Mouse (Mus musculus): Measurements from ENCODE around the gene Olfr723. TPM values are rescaled to one million over a fixed set of nuclear protein-coding genes. Genes with fewer than 3 reads are reported as not detected.
"Not testable (repeated sequence)": the region's sequence is repeated elsewhere in the genome, so short reads cannot be mapped to it uniquely, and the experiment has no call there.

Gene Olfr723
- not detected in 2 replicates for total RNA-seq (2015)
- total RNA-seq (2017), result not detected in 2 replicates

DNA sequence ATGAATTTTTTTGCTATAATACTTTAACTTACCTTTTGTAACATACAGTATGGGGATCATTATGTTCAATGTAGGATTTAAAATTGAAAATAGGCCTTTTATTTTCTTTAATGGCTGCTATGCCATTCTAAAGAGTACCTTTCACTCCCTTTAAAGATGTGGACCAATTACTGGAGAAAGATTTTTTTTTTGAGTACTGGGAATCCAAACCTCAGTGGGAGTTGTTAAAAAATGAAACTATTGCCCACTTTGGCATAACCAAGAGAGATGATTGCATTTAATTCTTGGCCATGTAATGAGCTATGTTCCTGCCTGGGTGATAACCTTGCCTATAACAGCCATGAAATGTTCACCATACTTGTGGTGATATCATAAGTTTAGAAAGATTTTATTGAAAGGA, at the start of gene Olfr723:
Gene Olfr723, minus strand, starts transcription at position 101 of the 400 bp plus-strand sequence.
- ATAC-seq (ENCODE audit: poor library complexity, severe bottlenecking), result not testable (repeated sequence)

DNA sequence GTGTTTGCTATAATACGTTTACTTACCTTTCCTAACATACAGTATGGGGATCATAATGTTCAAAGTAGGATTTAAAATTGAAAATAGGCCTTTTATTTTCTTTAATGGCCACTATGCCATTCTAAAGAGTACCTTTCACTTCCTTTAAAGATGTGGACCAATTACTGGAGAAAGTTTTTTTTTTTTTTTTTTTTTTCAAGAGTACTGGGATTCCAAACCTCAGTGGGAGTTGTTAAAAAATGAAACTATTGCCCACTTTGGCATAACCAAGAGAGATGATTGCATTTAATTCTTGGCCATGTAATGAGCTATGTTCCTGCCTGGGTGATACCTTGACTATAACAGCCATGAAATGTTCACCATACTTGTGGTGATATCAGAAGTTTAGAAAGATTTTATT, 31.6 kb upstream of the Olfr723 start, which contains the start of gene Olfr724:
Gene Olfr724, minus strand, starts transcription at position 101 of the 400 bp plus-strand sequence.
- not testable (repeated sequence) for ATAC-seq (ENCODE audit: poor library complexity, severe bottlenecking)

DNA sequence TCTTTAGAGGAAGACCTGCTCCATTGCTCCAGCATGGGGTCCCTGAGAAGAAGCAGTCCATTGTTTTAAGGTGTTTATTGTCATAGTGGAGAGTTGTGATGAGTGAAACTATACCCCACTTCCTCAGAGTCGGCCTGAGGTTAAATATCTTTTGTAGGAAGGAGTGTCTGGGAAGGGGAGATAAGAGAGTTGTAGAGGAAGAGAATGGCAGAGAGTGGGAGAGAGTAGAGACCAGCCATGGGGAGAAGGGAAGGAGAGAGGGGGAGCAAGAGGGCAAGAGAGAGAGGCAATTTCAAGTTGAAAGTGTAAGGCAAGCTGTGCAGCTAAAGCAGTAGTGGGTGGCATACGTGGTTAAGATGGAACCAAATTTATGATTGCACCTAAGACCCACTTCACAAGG, 24.3 kb upstream of the Olfr723 start:
- ATAC-seq (ENCODE audit: poor library complexity, severe bottlenecking), result no peak

DNA sequence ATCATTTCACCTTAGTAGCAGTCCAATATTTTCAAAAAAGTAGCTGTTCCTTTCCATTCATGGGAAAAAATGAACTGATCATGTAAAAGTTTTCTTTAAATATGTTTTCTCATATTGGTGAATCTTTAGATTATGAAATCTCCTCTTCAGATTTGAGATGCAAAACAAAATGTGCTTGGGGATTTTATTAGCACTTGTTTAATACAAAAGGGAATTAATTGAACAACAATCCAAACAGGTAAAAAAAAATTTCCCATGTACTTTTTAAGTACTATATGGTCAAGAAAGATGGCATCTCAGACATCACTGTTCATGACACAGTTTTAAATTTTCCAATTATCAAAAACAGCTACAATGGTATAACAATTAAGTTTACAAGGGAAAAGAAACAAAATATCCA, 29.7 kb downstream of the Olfr723 start, which contains the start of gene Olfr722:
Gene Olfr722, minus strand, starts transcription at position 101 of the 400 bp plus-strand sequence.
- ATAC-seq (ENCODE audit: poor library complexity, severe bottlenecking), result no peak

Other genes with a start within 250 kb of the Olfr723 start
- gene Armh4, start 148.4 kb downstream of the Olfr723 start, total RNA-seq (2015), result not detected in 2 replicates
- not detected in 2 replicates for gene Armh4, start 148.4 kb downstream of the Olfr723 start, total RNA-seq (2017)
- not detected in 2 replicates for gene Olfr722, start 29.8 kb downstream of the Olfr723 start, total RNA-seq (2015)
- gene Olfr722, start 29.8 kb downstream of the Olfr723 start, total RNA-seq (2017), result not detected in 2 replicates
- not detected in 2 replicates for gene Olfr724, start 31.5 kb upstream of the Olfr723 start, total RNA-seq (2015)
- not detected in 2 replicates for gene Olfr724, start 31.5 kb upstream of the Olfr723 start, total RNA-seq (2017)
- not detected in 2 replicates for gene Olfr725, start 108.6 kb upstream of the Olfr723 start, total RNA-seq (2015)
- gene Olfr725, start 108.6 kb upstream of the Olfr723 start, total RNA-seq (2017), result not detected in 2 replicates
- not detected in 2 replicates for gene Olfr726, start 159.2 kb upstream of the Olfr723 start, total RNA-seq (2015)
- not detected in 2 replicates for gene Olfr726, start 159.2 kb upstream of the Olfr723 start, total RNA-seq (2017)
- gene Olfr727, start 191.4 kb upstream of the Olfr723 start, total RNA-seq (2015), result not detected in 2 replicates
- gene Olfr727, start 191.4 kb upstream of the Olfr723 start, total RNA-seq (2017), result not detected in 2 replicates
- not detected in 2 replicates for gene Olfr728, start 210.9 kb upstream of the Olfr723 start, total RNA-seq (2015)
- gene Olfr728, start 210.9 kb upstream of the Olfr723 start, total RNA-seq (2017), result not detected in 2 replicates
- not detected in 2 replicates for gene Olfr729, start 221.1 kb upstream of the Olfr723 start, total RNA-seq (2015)
- not detected in 2 replicates for gene Olfr729, start 221.1 kb upstream of the Olfr723 start, total RNA-seq (2017)